Mouse (Mus musculus) cerebral cortex, adult 2 months (tissue): ENCODE data around the gene Ncoa5.

ENCODE experiments used
- WGBS: fragments of 180-500 bp; shearing (Covaris S2); methylation state at CpG from one replicate; pipeline ENCODE4 v1.1.7; 2018; 5-methylcytosine and 5-hydroxymethylcytosine counted together

Ncoa5 gene

DNA sequence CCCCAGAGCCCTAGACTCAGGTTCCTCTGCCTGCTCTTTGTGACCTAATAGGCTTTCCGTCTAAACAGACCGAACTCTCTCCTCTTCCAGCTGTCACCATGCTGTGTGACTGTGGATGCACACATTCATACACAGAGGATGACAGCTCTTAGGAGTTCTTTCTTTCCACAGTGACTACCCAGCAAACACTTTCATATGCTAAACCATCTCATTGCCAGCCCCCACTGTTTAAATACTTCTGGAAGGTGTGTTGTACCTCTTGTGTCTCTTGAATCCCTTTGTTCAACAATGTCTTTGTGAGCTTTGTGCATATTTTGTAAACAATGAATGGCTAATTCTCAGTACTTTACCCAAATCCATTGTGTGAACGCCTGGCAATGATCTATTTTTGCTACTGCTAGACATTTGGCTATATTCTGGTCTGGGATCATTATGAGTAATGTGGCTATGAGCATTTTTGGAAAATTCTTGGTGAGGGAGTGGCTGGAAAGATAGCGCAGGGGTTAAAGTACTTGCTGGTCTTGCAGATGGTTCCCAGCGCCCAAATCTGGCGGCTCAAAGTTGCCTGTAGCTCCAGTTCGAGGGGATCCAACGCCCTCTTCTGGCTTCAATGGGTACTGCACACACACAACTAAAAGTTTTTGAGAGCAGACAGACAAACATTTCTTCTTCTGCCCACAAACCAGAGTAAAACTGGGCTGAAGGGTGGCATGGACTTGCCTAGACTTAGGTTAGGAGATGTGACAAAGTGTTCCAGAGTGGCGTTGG, 76.9 kb downstream of the Ncoa5 start:
- WGBS, result 69% methylated on average over 9 of the region's 9 CpGs

DNA sequence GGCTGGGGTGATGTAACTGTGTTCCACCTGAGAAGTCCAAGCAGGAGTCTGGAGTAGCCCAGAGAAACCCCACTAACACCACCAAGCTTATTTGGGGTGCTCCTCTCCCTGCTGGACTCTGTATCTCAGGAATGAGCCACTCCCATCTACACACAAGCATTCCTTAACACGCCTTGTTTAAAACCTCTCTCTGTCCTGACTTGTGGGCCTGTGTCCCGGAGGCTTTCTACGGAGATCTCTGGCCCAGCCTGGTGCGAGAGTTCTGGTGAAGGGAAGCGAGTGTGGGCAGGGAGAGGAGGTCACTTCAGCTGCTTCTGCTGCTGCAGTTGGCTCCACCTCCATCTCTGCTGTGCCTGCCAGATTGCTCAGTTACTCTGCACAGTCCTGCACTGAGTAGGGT, 78.5 kb downstream of the Ncoa5 start:
- WGBS, result 35% methylated on average over 5 of the region's 5 CpGs

- WGBS, result 76% methylated on average over 4 of the region's 4 CpGs
These were observed 78.9 kb downstream of the Ncoa5 start for GRCm38 (mm10) chr2:164955725-164956124.

GRCm38 (mm10) chr2:164953224-164953623, 81.4 kb downstream of the Ncoa5 start:
- 2% methylated on average over 21 of the region's 21 CpGs for WGBS

DNA sequence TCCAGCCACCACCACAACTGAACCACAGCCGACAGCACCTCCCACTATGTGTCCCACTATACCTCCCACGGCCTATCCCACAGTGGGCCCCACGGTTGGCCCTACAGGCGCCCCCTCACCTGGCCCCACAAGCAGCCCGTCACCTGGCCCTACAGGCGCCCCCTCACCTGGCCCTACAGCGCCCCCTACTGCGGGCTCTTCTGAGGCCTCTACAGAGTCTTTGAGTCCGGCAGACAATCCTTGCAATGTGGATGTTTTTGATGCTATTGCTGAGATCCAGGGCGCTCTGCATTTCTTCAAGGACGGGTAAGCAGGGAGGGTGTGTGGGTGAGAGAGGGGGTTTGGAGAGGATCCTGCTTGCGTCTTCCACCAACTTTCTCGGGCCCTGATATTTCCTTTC, 82.2 kb downstream of the Ncoa5 start:
- 42% methylated on average over 13 of the region's 13 CpGs for WGBS

- WGBS, result 85% methylated on average over 4 of the region's 4 CpGs
These were observed 82.9 kb downstream of the Ncoa5 start for GRCm38 (mm10) chr2:164951745-164952144.

DNA sequence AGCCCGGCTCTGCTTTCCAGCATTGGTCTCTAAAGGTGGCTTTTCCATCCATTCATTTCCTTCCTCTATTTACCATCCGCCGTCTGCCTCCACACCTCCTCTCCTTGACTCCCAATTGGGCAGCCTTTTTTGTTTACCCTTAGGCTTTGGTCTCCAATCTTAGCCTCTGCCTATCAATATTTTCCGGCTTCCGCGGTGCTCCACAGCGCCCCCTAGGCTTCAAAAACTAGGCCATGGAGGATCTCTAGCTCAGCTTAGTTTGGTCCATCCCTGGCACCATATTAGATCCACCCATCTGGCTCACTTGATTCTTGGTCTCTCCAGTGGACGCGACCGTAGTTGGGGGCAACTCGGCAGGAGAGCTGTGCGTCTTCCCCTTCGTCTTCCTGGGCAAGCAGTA, 84.2 kb downstream of the Ncoa5 start:
- WGBS, result 28% methylated on average over 13 of the region's 13 CpGs
